Mouse (Mus musculus) intestine, embryonic 16.5 days (tissue): ENCODE measurements around the gene Prr15. TPM values are rescaled to one million over a fixed set of nuclear protein-coding genes. Genes with fewer than 3 reads are reported as not detected.

Source experiments
- ATAC-seq: fragments of 200-750 bp; cut with Nextera tagmentation; 2 replicates; pipeline ENCODE4 v1.8.0; 2017; ENCODE audit warnings: moderate TSS enrichment, moderate library complexity
- H3K27ac ChIP-seq: fragments of 300-500 bp; sonication (generic); 2 replicates; pipeline ENCODE4 v1.5.1; 2014; ENCODE audit warnings: mild to moderate bottlenecking, low read length
- H3K27me3 ChIP-seq: fragments of 300-500 bp; sonication (generic); replicated peaks from 2 replicates; pipeline ENCODE4 v1.6.1; 2014; ENCODE audit warnings: low read length, control low read depth, mixed read lengths; ENCODE audit not compliant: control insufficient read depth, insufficient read depth
- H3K36me3 ChIP-seq: fragments of 300-500 bp; sonication (generic); 2 replicates; pipeline ENCODE4 v1.6.1; 2014; ENCODE audit warnings: low read length, control low read depth; ENCODE audit not compliant: control insufficient read depth, insufficient read depth
- H3K4me1 ChIP-seq: fragments of 300-500 bp; sonication (generic); 2 replicates; pipeline ENCODE4 v1.6.1; 2014; ENCODE audit warnings: low read length, control low read depth, mixed read lengths; ENCODE audit not compliant: control insufficient read depth, insufficient read depth
- H3K4me2 ChIP-seq: fragments of 300-500 bp; sonication (generic); 2 replicates; pipeline ENCODE4 v1.6.1; 2014; ENCODE audit warnings: low read depth, low read length, control low read depth
- H3K4me3 ChIP-seq: fragments of 300-500 bp; sonication (generic); 2 replicates; pipeline ENCODE4 v1.5.1; 2014; ENCODE audit warnings: mild to moderate bottlenecking, low read length
- H3K9ac ChIP-seq: fragments of 300-500 bp; sonication (generic); 2 replicates; pipeline ENCODE4 v1.6.1; 2014; ENCODE audit warnings: low read depth, low read length
- H3K9me3 ChIP-seq: fragments of 300-500 bp; sonication (generic); 2 replicates; pipeline ENCODE4 v1.6.1; 2016; ENCODE audit warnings: low read length, control low read depth; ENCODE audit not compliant: control insufficient read depth
- WGBS: fragments of 180-500 bp; shearing (Covaris S2); extraction: QIAGEN DNeasy Blood & Tissue Kit; methylation state at CpG from one replicate; pipeline ENCODE4 v1.1.7; 2014; 5-methylcytosine and 5-hydroxymethylcytosine counted together
- polyA plus RNA-seq: library from polyadenylated mRNA; unstranded; fragments of >200 nt; fragmentation: Nextera tagmentation; extraction: Ambion mirVana; gene quantifications from 2 replicates; pipeline ENCODE4 v1.2.1, GENCODE M21; 2015

The Prr15 gene
- polyA plus RNA-seq, 1 experiment from 2014 or later: 11.3 TPM

DNA sequence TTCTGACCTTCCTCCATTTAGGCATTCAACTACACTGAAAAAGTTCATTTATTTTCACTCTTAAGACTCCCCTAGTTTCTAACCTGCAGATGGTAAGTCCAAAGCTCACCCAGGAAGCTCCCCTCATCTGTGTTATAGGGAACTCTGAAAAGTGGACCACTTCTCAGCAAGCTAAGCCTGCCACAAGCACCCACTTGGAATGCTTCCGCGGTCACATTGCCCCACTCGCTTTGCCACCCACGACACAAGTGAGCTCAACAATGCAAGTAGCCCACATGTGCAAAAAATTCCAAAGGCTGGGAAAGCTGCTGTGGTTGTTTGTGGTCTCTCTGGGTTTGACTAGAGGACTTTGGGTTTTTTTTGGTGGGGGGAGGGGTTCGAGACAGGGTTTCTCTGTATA is 15.5 kb downstream of the Prr15 start:
- Histone ChIP-seq H3K4me2 (no peak overlapping the region), H3K9ac (no peak overlapping the region), H3K4me1 (no peaks in the 10 kb centered on the region), H3K9me3 (no peaks in the 10 kb centered on the region), H3K36me3 (no peaks in the 10 kb centered on the region), H3K27me3 (no peaks in the 10 kb centered on the region), H3K27ac (no peak overlapping the region), H3K4me3 (no peak overlapping the region)
- no peak for ATAC-seq
- 86% methylated on average over 5 of the region's 5 CpGs for WGBS

DNA sequence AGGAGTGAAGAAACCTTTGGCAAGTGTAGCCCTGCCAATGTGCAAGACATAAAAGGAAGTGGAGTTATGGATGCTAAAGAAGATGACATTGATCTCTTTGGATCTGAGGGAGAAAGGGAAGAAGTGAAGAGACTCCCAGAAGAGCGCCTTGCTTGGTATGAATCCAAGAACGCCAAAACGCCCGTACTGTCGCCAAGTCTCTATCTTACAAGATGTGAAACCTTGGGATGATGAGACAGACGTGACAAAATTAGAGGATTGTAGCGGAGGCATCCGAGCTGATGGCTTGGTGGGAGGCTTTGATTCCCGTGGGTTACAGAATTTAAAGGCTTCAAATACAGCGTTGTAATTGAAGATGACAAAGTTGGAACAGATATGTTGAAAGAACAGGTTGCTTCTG is 16.6 kb downstream of the Prr15 start:
- H3K27ac ChIP-seq: no peak overlapping the region
- no peaks in the 10 kb centered on the region for H3K9me3 ChIP-seq
- no peak overlapping the region for H3K4me2 ChIP-seq
- H3K27me3 ChIP-seq: no peaks in the 10 kb centered on the region
- H3K9ac ChIP-seq: no peak overlapping the region
- H3K4me1 ChIP-seq: no peaks in the 10 kb centered on the region
- no peak for ATAC-seq
- 90% methylated on average over 10 of the region's 10 CpGs for WGBS
- no peaks in the 10 kb centered on the region for H3K36me3 ChIP-seq
- H3K4me3 ChIP-seq: no peak overlapping the region

DNA sequence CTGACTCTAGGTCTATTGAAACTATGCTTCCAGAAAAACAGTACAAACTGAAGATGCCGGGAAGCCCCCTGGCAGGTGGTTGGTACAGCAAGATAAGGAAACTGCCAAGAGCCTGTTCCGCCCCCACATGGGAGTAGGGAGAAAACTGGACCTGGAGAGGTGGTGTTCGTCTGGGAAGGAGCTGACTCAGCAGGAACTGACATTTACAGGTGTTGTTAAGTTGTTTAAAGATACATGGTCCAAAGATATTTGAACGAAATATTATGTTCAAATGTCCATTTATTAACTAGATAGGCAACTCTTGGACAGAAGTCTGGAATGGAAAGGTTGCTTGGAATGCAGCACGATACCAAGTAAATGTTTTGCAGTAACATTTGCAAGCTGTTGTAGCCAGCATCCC is 26.2 kb downstream of the Prr15 start:
- Histone ChIP-seq H3K9me3 (no peaks in the 10 kb centered on the region), H3K4me1 (peaks cover 17% of the 10 kb centered on the region), H3K36me3 (no peaks in the 10 kb centered on the region), H3K4me3 (no peak overlapping the region), H3K4me2 (no peak overlapping the region), H3K9ac (no peak overlapping the region), H3K27ac (no peak overlapping the region), H3K27me3 (no peaks in the 10 kb centered on the region)
- 58% methylated on average over 5 of the region's 5 CpGs for WGBS
- peak; percentile 29; the same call in 1 of the 2 replicates for ATAC-seq

DNA sequence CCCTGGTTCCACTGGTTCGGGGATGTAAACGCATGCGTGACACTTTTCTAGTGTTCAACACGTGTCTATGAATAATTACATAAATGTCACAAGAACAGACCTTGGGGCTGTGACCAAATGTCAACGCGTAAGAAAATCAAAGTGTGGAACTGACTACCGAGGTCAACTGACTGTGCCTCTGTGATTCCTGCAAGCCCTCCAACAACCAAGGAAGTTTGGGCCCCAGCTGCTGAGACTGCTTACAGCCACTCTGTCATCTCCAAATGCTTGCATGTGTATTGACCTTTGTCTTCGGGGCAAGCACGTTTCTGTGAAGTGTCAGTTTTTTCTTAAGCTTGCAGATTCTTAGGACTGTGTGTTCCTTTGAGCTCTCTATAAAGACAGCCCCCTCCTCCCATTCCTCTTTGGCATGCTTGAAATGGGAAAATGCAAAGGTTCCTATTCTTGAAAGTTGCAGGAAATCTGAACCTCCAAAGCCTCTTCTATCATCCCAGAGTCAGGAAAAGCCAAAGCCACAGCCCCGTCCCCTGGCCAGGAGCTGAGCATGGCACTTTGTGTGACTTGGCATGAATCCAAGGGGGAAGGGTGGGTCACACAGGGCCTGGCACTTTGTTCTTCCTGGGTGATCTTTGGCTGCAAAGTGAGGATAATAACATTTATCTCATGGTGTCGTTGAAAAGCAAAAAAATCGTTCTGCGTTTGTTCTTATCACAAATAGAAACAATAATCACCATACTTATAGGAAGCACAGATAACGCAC is 27.5 kb downstream of the Prr15 start:
- Histone ChIP-seq H3K27ac (peak overlapping the region; percentile 71), H3K9me3 (no peaks in the 10 kb centered on the region), H3K9ac (no peak overlapping the region), H3K4me1 (peaks cover 17% of the 10 kb centered on the region), H3K27me3 (no peaks in the 10 kb centered on the region), H3K4me2 (peak overlapping the region; percentile 18; the same call in 1 of the 2 replicates), H3K4me3 (no peak overlapping the region), H3K36me3 (no peaks in the 10 kb centered on the region)
- ATAC-seq: peak; percentile 93
- WGBS: 36% methylated on average over 14 of the region's 14 CpGs

DNA sequence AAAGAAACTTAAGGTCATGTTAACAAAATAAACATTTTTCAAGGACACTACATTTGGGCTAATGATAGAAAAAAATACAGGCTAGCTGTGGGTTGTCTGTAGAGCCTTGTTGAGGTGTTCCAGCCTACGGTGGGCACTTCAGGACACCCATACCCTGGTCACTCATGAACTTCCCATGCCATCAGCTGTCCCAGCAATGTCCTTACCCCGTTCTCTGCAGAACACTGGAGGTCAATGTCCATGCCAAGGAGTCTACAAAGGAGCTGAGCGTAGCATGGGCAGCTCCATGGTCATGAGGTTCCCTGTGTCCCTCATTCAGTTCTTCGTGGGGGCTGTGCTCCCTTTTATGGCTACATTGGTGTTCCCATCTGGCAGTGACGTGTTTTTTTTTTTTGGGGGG is 28.1 kb downstream of the Prr15 start:
- H3K27me3 ChIP-seq: no peaks in the 10 kb centered on the region
- no peaks in the 10 kb centered on the region for H3K9me3 ChIP-seq
- no peak overlapping the region for H3K4me3 ChIP-seq
- H3K9ac ChIP-seq: no peak overlapping the region; the same call in 1 of the 2 replicates
- H3K27ac ChIP-seq: peak overlapping the region; percentile 59
- no peaks in the 10 kb centered on the region for H3K36me3 ChIP-seq
- H3K4me1 ChIP-seq: peaks cover 17% of the 10 kb centered on the region
- ATAC-seq: peak; percentile 65
- H3K4me2 ChIP-seq: 0 out of 2 replicates have a peak overlapping the region, but pooled peaks have one; percentile 11
- 70% methylated on average over 5 of the region's 5 CpGs for WGBS

DNA sequence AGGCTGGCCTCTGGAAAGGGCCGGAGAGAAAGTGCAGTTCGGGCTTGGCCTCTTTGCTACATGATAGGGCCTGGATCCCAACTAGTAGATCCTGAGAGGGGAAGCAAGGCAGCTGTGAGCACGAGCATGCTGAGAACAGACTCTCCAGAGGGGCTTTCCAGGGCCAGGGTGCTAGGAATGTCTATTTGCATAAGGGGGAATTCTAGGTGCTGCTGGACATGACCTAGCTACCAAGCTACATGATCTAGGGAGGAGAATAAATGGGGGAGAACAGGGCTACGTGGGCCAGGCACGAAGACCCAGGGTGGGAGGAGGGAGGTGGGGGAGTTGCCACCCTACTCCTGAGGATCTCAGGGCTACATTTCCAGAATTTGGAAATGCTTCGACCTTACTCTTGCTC is 30.0 kb downstream of the Prr15 start:
- Histone ChIP-seq H3K27ac (no peak overlapping the region), H3K9me3 (no peaks in the 10 kb centered on the region), H3K4me2 (no peak overlapping the region), H3K27me3 (no peaks in the 10 kb centered on the region), H3K9ac (no peak overlapping the region), H3K4me1 (peaks cover 17% of the 10 kb centered on the region), H3K36me3 (no peaks in the 10 kb centered on the region), H3K4me3 (no peak overlapping the region)
- ATAC-seq: no peak
- 79% methylated on average over 6 of the region's 6 CpGs for WGBS

DNA sequence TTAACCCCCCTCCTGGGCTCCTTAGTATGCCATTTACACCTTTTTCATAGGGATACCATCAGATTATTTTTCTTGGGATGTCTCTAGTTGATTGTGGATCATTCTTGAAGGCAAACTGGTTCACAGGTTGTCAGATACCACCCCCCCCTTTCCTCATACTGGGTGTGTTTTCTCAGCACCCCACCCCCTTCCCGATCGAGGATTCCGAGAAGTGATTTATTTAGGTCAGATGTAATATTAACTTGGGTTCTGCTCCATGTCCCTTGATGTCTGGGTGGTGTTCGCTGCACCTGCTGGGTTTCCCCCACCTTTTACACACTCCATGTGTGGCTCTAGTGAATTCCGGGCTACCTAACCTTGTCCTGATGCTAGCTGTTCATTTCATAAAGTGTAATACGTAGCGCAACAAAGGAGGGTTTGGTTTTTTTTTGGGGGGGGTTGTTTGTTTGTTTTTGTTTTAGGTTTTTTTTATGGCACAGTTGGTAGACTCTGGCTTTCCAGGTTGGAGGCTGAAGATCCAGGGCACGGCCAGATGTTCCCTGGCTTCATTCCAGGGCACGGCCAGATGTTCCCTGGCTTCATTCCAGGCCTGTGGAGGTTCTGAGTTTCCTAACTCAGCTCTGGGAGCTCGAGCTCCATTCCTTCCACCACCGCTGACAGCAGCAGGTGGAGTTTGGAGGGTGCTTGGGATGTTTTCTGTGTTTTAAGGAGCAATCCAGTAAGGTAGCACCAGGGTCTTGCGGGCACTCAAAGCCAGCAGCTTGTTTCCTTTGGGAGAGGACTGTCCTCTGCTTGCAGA is 37.1 kb downstream of the Prr15 start:
- H3K27me3 ChIP-seq: no peaks in the 10 kb centered on the region
- no peak overlapping the region for H3K4me2 ChIP-seq
- no peaks in the 10 kb centered on the region for H3K9me3 ChIP-seq
- 68% methylated on average over 12 of the region's 12 CpGs for WGBS
- no peak for ATAC-seq
- no peaks in the 10 kb centered on the region for H3K36me3 ChIP-seq
- no peak overlapping the region for H3K27ac ChIP-seq
- no peak overlapping the region for H3K4me3 ChIP-seq
- H3K9ac ChIP-seq: no peak overlapping the region
- peaks cover 16% of the 10 kb centered on the region; the same call in 1 of the 2 replicates for H3K4me1 ChIP-seq

DNA sequence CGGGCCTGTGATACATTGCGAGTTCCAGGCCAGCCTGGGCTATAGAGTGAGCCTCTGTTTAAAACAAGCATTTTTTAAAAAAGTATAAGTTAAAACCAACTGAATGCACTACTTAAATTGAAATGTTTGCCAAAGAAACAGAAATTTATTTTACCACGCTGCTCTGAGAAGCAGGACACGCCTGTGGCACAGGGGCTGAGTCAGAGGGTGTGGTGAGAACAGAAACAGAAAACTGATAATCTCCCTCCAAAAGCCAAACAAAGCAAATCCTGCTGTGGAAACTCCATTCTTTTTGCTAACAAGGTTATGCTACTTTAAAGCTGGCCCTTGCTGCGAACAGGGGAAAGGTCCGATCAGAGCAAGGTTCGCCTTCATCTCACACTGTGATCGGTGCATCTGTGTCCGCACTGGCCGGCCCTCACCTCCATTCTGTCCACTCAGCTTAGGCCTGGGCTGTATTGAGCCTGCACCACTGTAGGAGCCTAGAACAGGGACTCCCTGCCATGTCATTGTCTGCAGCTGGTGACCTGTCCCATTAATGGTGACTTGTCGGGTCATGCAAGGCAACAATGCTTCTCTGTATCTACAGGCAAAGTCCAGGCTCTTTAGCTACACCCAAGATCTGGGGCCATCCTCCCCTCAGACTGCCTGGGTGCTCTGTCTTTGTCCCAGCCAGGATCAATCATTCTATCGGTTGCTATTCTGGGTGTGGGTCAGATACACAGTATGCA is 38.9 kb downstream of the Prr15 start:
- Histone ChIP-seq H3K36me3 (no peaks in the 10 kb centered on the region), H3K9me3 (no peaks in the 10 kb centered on the region), H3K4me1 (peaks cover 16% of the 10 kb centered on the region; the same call in 1 of the 2 replicates), H3K27ac (peak overlapping the region; percentile 4; the same call in 1 of the 2 replicates), H3K27me3 (no peaks in the 10 kb centered on the region), H3K9ac (no peak overlapping the region), H3K4me3 (no peak overlapping the region), H3K4me2 (no peak overlapping the region)
- WGBS: 68% methylated on average over 12 of the region's 12 CpGs
- ATAC-seq: peak; percentile 67

DNA sequence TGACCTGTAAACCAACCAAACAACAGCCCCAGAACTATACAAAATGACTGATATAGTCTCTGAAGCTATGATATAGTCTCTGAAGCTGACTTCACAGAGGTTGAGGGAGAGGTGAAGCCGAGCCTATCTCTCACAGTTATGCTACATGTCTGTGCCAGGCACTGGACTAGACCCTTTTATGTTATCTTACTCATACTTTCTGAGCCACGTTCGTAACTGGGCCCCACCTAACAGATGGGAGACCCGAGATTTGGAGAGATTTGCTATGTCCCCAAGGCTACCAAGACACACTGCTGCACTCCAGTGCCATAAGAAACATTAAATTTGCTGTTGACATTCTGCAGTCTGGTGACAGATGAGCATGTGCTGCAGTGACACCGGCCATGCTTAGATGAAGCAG is 41.0 kb downstream of the Prr15 start:
- Histone ChIP-seq H3K4me2 (no peak overlapping the region), H3K4me3 (no peak overlapping the region), H3K27me3 (no peaks in the 10 kb centered on the region), H3K27ac (no peak overlapping the region), H3K9ac (no peak overlapping the region), H3K9me3 (no peaks in the 10 kb centered on the region), H3K4me1 (peaks cover 16% of the 10 kb centered on the region; the same call in 1 of the 2 replicates), H3K36me3 (no peaks in the 10 kb centered on the region)
- WGBS: 75% methylated on average over 5 of the region's 5 CpGs
- no peak for ATAC-seq
